8 mouse cellular contexts compared by ENCODE assay signal in the genomic region with DNA sequence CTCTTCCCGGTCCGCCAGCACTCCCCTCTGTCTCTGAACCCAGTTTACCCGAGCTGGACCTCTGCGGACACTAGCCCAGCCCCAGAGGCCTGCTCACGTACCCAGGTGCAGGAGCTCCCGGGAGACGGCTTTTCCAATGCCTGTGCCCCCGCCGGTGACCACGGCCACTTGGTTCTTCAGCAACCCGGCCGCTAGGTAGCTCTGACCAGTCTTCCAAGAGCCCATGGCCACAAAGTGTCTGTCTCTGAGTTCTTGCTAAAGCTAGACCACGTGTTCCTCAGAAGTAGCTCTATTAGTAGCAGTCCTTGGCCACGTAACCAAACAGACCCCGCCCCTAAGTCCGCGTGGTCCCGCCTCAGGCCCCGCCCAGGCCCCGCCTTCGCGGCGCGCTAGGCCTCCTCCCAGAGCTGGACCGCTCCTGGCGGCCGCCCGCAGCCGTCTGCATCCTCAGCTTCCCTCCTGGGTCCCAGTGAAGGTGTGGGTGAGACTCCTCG. TPM values are rescaled to one million over a fixed set of nuclear protein-coding genes. Genes with fewer than 3 reads are reported as not detected.
DNase-seq lines count a peak whose midpoint lies in the region; ATAC-seq and TF ChIP-seq lines count a peak whose summit lies in the region.

A gene (minus strand): TSS at position 323 of the 494 bp plus-strand sequence.
A gene (plus strand): TSS at position 378 of the 494 bp plus-strand sequence.

- under 1% methylated on average over 30 of the region's 30 CpGs for WGBS in heart, embryonic 13.5 days
- under 1% methylated on average over 30 of the region's 30 CpGs for WGBS in liver, embryonic 12.5 days (ENCODE audit: insufficient replicate concordance)
- WGBS in stomach, embryonic 15.5 days, result under 1% methylated on average over 30 of the region's 30 CpGs

- no peaks in the 10 kb centered on the region for H3K9me3 ChIP-seq in erythroblast, embryonic 14.5 days (ENCODE audit: control insufficient read depth, low read length)
- H3K9me3 ChIP-seq in heart, embryonic 13.5 days, result no peaks in the 10 kb centered on the region
- H3K9me3 ChIP-seq in liver, embryonic 12.5 days (replicated peaks), result no peaks in the 10 kb centered on the region
- no peaks in the 10 kb centered on the region for H3K9me3 ChIP-seq in stomach, embryonic 15.5 days

- peak within 1 kb of the TSS; percentile 77 for H3ac ChIP-seq in C2C12 (ENCODE audit: control insufficient read depth, insufficient read length, low read depth)

- H3K36me3 ChIP-seq in C2C12 (ENCODE audit: control insufficient read depth, insufficient read depth), result no peaks in the 10 kb centered on the region
- no peaks in the 10 kb centered on the region for H3K36me3 ChIP-seq in erythroblast, embryonic 14.5 days (ENCODE audit: control insufficient read depth)
- no peaks in the 10 kb centered on the region for H3K36me3 ChIP-seq in heart, embryonic 13.5 days
- H3K36me3 ChIP-seq in liver, embryonic 12.5 days, result no peaks in the 10 kb centered on the region
- no peaks in the 10 kb centered on the region for H3K36me3 ChIP-seq in stomach, embryonic 15.5 days

- no peaks in the 10 kb centered on the region for H3K79me2 ChIP-seq in C2C12 (ENCODE audit: control insufficient read depth, insufficient read depth)

- peak; percentile 99 for ATAC-seq in heart, embryonic 13.5 days (ENCODE audit: extremely low read depth, insufficient number of reproducible peaks, low FRiP score, low TSS enrichment)
- ATAC-seq in liver, embryonic 12.5 days, result peak; percentile 98
- ATAC-seq in stomach, embryonic 15.5 days (ENCODE audit: insufficient read depth, low FRiP score, low read depth), result peak; percentile 99

- no peak for TF ChIP-seq CTCF in C2C12 (IDR thresholded peaks at IDR 0.05; ENCODE audit: control insufficient read depth, insufficient read depth, insufficient read length)
- TF ChIP-seq CTCF in brain, embryonic 14.5 days (IDR thresholded peaks at IDR 0.05; ENCODE audit: borderline replicate concordance, extremely low read depth, insufficient read depth, insufficient read length), result peak; percentile 21; the same call in 1 of the 2 replicates

- peak within 1 kb of the TSS; percentile 76 for H3K4me2 ChIP-seq in heart, embryonic 13.5 days
- peak within 1 kb of the TSS; percentile 90 for H3K4me2 ChIP-seq in liver, embryonic 12.5 days
- peak within 1 kb of the TSS; percentile 92 for H3K4me2 ChIP-seq in stomach, embryonic 15.5 days

- peak; percentile 83; the same call in 1 of the 2 replicates for TF ChIP-seq POLR2A in brain, embryonic 14.5 days (IDR thresholded peaks at IDR 0.05; ENCODE audit: borderline replicate concordance, extremely low read depth, insufficient read depth, insufficient read length, poor library complexity, severe bottlenecking)

- H3K79me3 ChIP-seq in C2C12 (ENCODE audit: low read depth), result no peaks in the 10 kb centered on the region

- H3K9ac ChIP-seq in heart, embryonic 13.5 days, result peak within 1 kb of the TSS; percentile 80
- peak within 1 kb of the TSS; percentile 75 for H3K9ac ChIP-seq in liver, embryonic 12.5 days
- peak within 1 kb of the TSS; percentile 69 for H3K9ac ChIP-seq in stomach, embryonic 15.5 days

- DNase-seq in brain, embryonic 14.5 days (ENCODE audit: low read depth), result peak; percentile 97
- DNase-seq in kidney, postnatal 10 days, result peak; percentile 96
- DNase-seq in natural killer cell, adult 2 months (ENCODE audit: low spot score in 2 of 2), result peak; percentile 87 to 89

- peaks cover 14% of the 10 kb centered on the region for H3K4me1 ChIP-seq in erythroblast, embryonic 14.5 days (ENCODE audit: control insufficient read depth)
- H3K4me1 ChIP-seq in heart, embryonic 13.5 days, result peaks cover 4% of the 10 kb centered on the region
- peaks cover 44% of the 10 kb centered on the region for H3K4me1 ChIP-seq in liver, embryonic 12.5 days
- peaks cover 3% of the 10 kb centered on the region; the same call in 1 of the 2 replicates for H3K4me1 ChIP-seq in stomach, embryonic 15.5 days

- H3K4me3 ChIP-seq in C2C12 (ENCODE audit: insufficient read depth, poor library complexity, severe bottlenecking), result peak within 1 kb of the TSS; percentile 46
- H3K4me3 ChIP-seq in erythroblast, embryonic 14.5 days (replicated peaks), result peak within 1 kb of the TSS; percentile 66
- H3K4me3 ChIP-seq in heart, embryonic 13.5 days, result peak within 1 kb of the TSS; percentile 61
- H3K4me3 ChIP-seq in liver, embryonic 12.5 days, result peak within 1 kb of the TSS; percentile 65
- H3K4me3 ChIP-seq in stomach, embryonic 15.5 days (replicated peaks), result peak within 1 kb of the TSS; percentile 67

- H3K27me3 ChIP-seq in C2C12 (ENCODE audit: control insufficient read depth, insufficient read depth, insufficient read length), result no peaks in the 10 kb centered on the region
- H3K27me3 ChIP-seq in erythroblast, embryonic 14.5 days (ENCODE audit: control insufficient read depth), result peaks cover 31% of the 10 kb centered on the region
- H3K27me3 ChIP-seq in heart, embryonic 13.5 days (replicated peaks), result peaks cover 12% of the 10 kb centered on the region
- peaks cover 34% of the 10 kb centered on the region for H3K27me3 ChIP-seq in liver, embryonic 12.5 days (replicated peaks)
- H3K27me3 ChIP-seq in stomach, embryonic 15.5 days (replicated peaks), result no peaks in the 10 kb centered on the region

- no peak within 1 kb of the TSS; the same call in 1 of the 2 replicates for H3K27ac ChIP-seq in heart, embryonic 13.5 days (replicated peaks)
- H3K27ac ChIP-seq in liver, embryonic 12.5 days, result peak within 1 kb of the TSS; percentile 59; the same call in 1 of the 2 replicates
- H3K27ac ChIP-seq in stomach, embryonic 15.5 days, result peak within 1 kb of the TSS; percentile 77

TF ChIP-seq in C2C12, 6 proteins besides CTCF, POLR2A, EP300 and RAD21:
- TF ChIP-seq CEBPB (IDR thresholded peaks at IDR 0.05; ENCODE audit: low read depth) (no peak), USF1 (IDR thresholded peaks at IDR 0.05; ENCODE audit: low read depth) (peak; percentile 90), MAX (IDR thresholded peaks at IDR 0.05) (peak; percentile 72)

RNA-seq across cellular contexts. Expression of the first gene that starts in this region (rescaled TPM):
- 16.8 TPM for polyA plus RNA-seq in C2C12 (2012; fragmentation: generic; extraction: Trizol)
- polyA plus RNA-seq in brain, embryonic 14.5 days (2012; rRNA removed), result 4.5 and 5.0 TPM in 2 replicates
- 0.23 and 0.28 TPM in 2 replicates for polyA plus RNA-seq in erythroblast, embryonic 14.5 days (2012)
- polyA plus RNA-seq in heart, embryonic 13.5 days (2015; fragmentation: Nextera tagmentation; extraction: Ambion mirVana), result 20.4 and 23.7 TPM in 2 replicates
- 33.7 and 34.4 TPM in 2 replicates for polyA plus RNA-seq in liver, embryonic 12.5 days (2016; fragmentation: Nextera tagmentation; extraction: Ambion mirVana)
- polyA plus RNA-seq in stomach, embryonic 15.5 days (2015; fragmentation: Nextera tagmentation; extraction: Ambion mirVana), result 47.1 and 57.3 TPM in 2 replicates

RNA-seq across cellular contexts. Expression of the second gene that starts in this region (rescaled TPM):
- polyA plus RNA-seq in C2C12 (2012; fragmentation: generic; extraction: Trizol), result 0.22 TPM
- 21.4 and 27.8 TPM in 2 replicates for polyA plus RNA-seq in brain, embryonic 14.5 days (2012; rRNA removed)
- not detected in 2 replicates for polyA plus RNA-seq in erythroblast, embryonic 14.5 days (2012)
- polyA plus RNA-seq in heart, embryonic 13.5 days (2015; fragmentation: Nextera tagmentation; extraction: Ambion mirVana), result 0.33 and 0.35 TPM in 2 replicates
- polyA plus RNA-seq in liver, embryonic 12.5 days (2016; fragmentation: Nextera tagmentation; extraction: Ambion mirVana), result 0.49 and 0.62 TPM in 2 replicates
- 3.2 and 3.3 TPM in 2 replicates for polyA plus RNA-seq in stomach, embryonic 15.5 days (2015; fragmentation: Nextera tagmentation; extraction: Ambion mirVana)
